Mouse (Mus musculus) retina, postnatal 7 days (tissue): ENCODE data around the gene Glt6d1.
"Not testable (repeated sequence)": the region's sequence is repeated elsewhere in the genome, so short reads cannot be mapped to it uniquely, and the experiment has no call there.

Experiments
- DNase-seq: peaks from one replicate; pipeline ENCODE4 v3.0.0-alpha.2; 2012; ENCODE audit warnings: low read depth, low spot score

Gene Glt6d1

DNA sequence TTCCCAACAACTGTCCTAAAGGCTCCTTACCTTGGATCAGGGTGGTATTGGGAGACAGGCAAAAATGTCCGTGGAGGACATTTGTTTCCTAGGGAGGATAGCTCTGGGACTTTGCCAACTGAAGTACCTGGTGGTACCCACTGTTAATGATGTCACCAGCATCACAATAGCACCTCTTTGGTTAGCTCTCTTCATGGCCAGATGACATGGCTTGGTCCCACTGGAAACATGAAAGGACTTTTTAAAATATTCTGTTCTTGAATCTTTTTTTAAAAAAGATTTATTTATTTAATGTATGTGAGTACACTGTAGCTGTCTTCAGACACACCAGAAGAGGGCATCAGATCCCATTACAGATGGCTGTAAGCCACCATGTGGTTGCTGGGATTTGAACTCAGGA lies at the start of gene Glt6d1:
Gene Glt6d1, minus strand, starts transcription at position 101 of the 400 bp plus-strand sequence.
- DNase-seq = not testable (repeated sequence)

- peak; percentile 30 for DNase-seq
Observed at GRCm38 (mm10) chr2:25865412-25865811, 49.8 kb upstream of the Glt6d1 start.

- DNase-seq = no peak
Observed at GRCm38 (mm10) chr2:25864230-25864629, 48.6 kb upstream of the Glt6d1 start.

GRCm38 (mm10) chr2:25863337-25864131 lies 47.9 kb upstream of the Glt6d1 start, which contains the start of gene Kcnt1:
Kcnt1 (plus strand) TSS chr2:25863734.
- DNase-seq = no peak

- DNase-seq = no peak
Observed at GRCm38 (mm10) chr2:25862696-25863270, 47.1 kb upstream of the Glt6d1 start.

GRCm38 (mm10) chr2:25862038-25862437 lies 46.4 kb upstream of the Glt6d1 start:
- no peak for DNase-seq

GRCm38 (mm10) chr2:25859891-25860290 lies 44.2 kb upstream of the Glt6d1 start:
- no peak for DNase-seq

- no peak for DNase-seq
Observed at GRCm38 (mm10) chr2:25853998-25854397, 38.4 kb upstream of the Glt6d1 start.

- no peak for DNase-seq
Observed at GRCm38 (mm10) chr2:25852626-25853025, 37.0 kb upstream of the Glt6d1 start.

DNA sequence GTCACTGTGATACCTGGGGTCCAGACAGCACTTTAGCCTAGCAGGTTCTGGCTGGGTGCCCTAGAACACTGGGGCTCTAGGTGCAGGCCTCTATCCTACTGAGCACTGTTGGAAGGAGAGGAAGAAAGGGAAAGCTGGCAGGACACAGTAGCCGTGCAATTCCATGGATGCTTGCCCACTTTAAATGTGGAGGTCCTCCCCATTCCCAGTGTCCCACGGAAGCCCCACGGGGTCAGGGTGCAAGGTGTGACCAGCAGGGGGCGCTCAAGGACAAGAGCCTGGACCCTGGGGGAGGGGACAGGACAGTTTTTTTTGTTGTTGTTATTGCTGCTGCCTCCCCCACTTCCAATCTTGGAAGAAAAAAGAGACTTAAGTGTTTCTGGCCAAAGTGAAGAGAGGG lies 34.7 kb upstream of the Glt6d1 start:
- DNase-seq = no peak

- no peak for DNase-seq
Observed at GRCm38 (mm10) chr2:25847226-25847625, 31.6 kb upstream of the Glt6d1 start, which contains the start of gene Sohlh1. Sohlh1 (minus strand) TSS chr2:25847248.

- no peak for DNase-seq
Observed at GRCm38 (mm10) chr2:25846516-25846915, 30.9 kb upstream of the Glt6d1 start.

DNA sequence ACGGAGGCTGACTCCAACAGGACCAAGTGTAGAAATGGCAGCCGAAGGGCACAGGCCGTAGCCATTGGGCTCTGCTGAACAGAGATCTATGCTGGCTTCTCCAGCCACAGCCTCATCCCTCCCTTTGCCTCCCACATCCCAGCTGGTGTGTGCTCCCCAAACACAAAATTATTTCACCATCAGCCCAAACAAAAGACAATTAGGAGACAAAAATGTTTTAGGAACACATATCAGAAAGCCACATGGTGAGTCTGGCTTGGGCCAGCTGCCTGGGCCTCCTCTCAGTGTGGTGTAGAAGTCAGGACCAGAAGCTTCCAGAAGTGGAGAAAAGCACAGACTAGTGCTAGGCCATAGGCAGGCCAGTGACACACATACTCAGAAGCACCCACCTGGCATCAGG lies 28.4 kb upstream of the Glt6d1 start:
- no peak for DNase-seq

- no peak for DNase-seq
Observed at GRCm38 (mm10) chr2:25842758-25843157, 27.1 kb upstream of the Glt6d1 start.

- DNase-seq = no peak
Observed at GRCm38 (mm10) chr2:25842161-25842560, 26.5 kb upstream of the Glt6d1 start.

DNA sequence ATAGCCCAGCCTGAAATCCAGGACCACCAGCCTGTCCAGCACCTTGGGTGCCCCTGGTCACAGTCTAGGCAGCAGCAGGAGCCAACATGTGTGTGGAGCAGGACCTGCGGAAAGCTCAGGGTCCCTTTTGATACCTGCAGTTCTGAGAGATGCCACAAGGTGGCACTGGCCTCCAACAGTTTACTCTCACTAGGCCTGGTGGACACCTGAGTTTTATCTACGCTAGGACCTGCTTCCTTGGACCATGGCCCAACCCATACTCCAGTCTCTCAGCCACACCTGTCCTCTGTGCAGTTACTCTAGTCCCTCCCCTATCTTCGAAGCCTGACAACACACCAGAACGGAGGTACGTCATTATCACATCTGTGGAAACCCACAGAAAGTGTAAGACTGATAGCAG lies 20.6 kb upstream of the Glt6d1 start:
- DNase-seq = peak; percentile 65

GRCm38 (mm10) chr2:25830786-25831185 lies 15.1 kb upstream of the Glt6d1 start:
- no peak for DNase-seq

GRCm38 (mm10) chr2:25828344-25828947 lies 12.8 kb upstream of the Glt6d1 start:
- no peak for DNase-seq

DNA sequence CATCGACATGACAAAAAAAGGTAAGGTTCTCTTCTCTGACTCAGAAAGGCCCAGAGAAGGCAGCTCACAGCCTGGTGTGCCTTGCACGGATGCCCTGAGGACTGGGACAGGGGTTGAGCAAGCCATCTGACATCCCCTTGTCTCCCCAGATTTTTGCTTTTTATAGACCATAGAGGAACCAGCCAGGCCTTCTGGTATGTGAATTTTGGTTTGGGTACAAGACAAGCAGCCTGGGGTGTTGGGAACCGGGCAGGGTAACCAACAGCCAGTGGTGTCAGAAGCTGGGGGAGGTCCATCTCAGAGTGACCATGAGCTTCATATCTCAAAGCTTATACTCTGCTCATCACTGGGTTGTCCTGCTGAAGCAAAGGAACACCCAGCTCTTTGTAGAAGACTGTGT lies 9.1 kb upstream of the Glt6d1 start:
- DNase-seq = no peak

- no peak for DNase-seq
Observed at GRCm38 (mm10) chr2:25822806-25823205, 7.2 kb upstream of the Glt6d1 start, which contains the start of gene Lcn9. Lcn9 (plus strand) TSS chr2:25823153.

- no peak for DNase-seq
Observed at GRCm38 (mm10) chr2:25813364-25813763, 2.3 kb downstream of the Glt6d1 start.

DNA sequence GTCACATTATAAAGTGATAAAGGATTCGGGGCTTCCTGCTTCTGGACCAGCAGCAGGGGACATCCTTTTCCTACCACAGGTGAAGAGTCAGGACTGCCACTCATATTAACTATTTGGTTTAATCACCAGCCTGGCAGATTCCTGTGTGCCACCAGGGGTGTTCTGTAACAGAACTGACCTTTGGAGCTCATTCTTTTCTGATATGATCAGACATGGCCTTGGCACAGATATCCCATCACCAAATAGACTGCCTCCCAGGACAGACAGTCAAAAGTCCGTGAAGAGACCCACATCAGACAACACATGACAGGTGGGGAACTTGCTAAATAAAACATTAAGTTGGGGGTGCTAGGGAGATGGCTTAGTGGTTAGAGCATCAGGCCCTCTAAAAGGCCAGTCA lies 3.9 kb downstream of the Glt6d1 start:
- no peak for DNase-seq

GRCm38 (mm10) chr2:25798065-25798464 lies 17.6 kb downstream of the Glt6d1 start:
- no peak for DNase-seq
